ENCODE assay signal across 28 mouse cellular contexts in genomic region chr8:86580458-86580857, GRCm38 (mm10). TPM values are rescaled to one million over a fixed set of nuclear protein-coding genes. Genes with fewer than 3 reads are reported as not detected.
A peak's percentile ranks its signal among the peaks of the same experiment; 100 is the strongest.
DNase-seq lines count a peak whose midpoint lies in the region; TF ChIP-seq lines count a peak whose summit lies in the region.
"Had no signal": no experiment of that assay in that cellular context is flagged by ENCODE, and none has a peak within 500 bp of the region (broad histone marks: within the 10 kb centered on the region; RNA-seq: fewer than 3 reads in every experiment).

Gene Abcc12 (minus strand): TSS chr8:86580686.

- TF ChIP-seq CTCF in left cerebral cortex, adult 2 months (IDR thresholded peaks at IDR 0.05): no peak

- intact Hi-C loops in left cerebral cortex, adult 2 months (cut with DNase I): no loop called here
- intact Hi-C loops in left cerebral cortex, postnatal 14 days (cut with DNase I): loop anchor here (10.0 kb wide), 1 partner anchor 736 kb away; the partner anchor contains the start of genes Itfg1 and Phkb

- peak; percentile 22 to 29 for DNase-seq in cerebellum, adult 18-20 months
- DNase-seq in cerebellum, postnatal 4 days (ENCODE audit: low spot score in 2 of 2): no peak
- peak; percentile 52 for DNase-seq in cerebellum, adult 9-10 months
- no peak for DNase-seq in cerebellum, postnatal 14 days
- no peak for DNase-seq in left cerebral cortex, adult 2 months (ENCODE audit: extremely low spot score in 1 of 2, low spot score in 2 of 2)
- no peak for DNase-seq in left cerebral cortex, postnatal 14 days (ENCODE audit: low spot score in 2 of 2)
- DNase-seq in cerebellum, adult 9-11 months: peak; percentile 49
- DNase-seq: adrenal gland, postnatal 10 days; adrenal gland, postnatal 36 days; B cell, adult 2 months; embryo, embryonic 11 days; forebrain, postnatal 0 days; gastrocnemius, adult 2 months; gastrocnemius, postnatal 14 days; heart, adult 18-20 months; heart, postnatal 14 days; heart, postnatal 4 days; kidney, adult 18-20 months had no signal

- H3K4me3 ChIP-seq in left cerebral cortex, adult 2 months: no peak within 1 kb of the TSS
- H3K4me3 ChIP-seq: embryonic facial prominence, embryonic 10.5 days; embryonic facial prominence, embryonic 13.5 days; erythroblast, embryonic 14.5 days; forebrain, embryonic 13.5 days; gastrocnemius, adult 2 months; heart, embryonic 12.5 days; heart, embryonic 15.5 days had no signal

- H3K27ac ChIP-seq in left cerebral cortex, adult 2 months: peak within 1 kb of the TSS; percentile 28; the same call in 1 of the 2 replicates
- H3K27ac ChIP-seq: embryonic facial prominence, embryonic 10.5 days; embryonic facial prominence, embryonic 13.5 days; forebrain, embryonic 13.5 days; gastrocnemius, adult 2 months; heart, embryonic 15.5 days; hindbrain, embryonic 14.5 days; hindbrain, postnatal 0 days had no signal

RNA-seq across cellular contexts. Expression of gene Abcc12, which starts in this region (rescaled TPM):
- total RNA-seq in left cerebral cortex, adult 2 months (2021): under 1 TPM; 0.23 to 0.42 TPM
- under 1 TPM; 0.13 to 0.34 TPM for total RNA-seq in left cerebral cortex, postnatal 14 days (2021)
- total RNA-seq: adrenal gland, adult 18-20 months; adrenal gland, postnatal 36 days; CH12.LX; gastrocnemius, adult 2 months had no signal

Comparison
In these comparisons a context has a peak if more than half of its experiments do, and no peak if none do; other contexts are left out.
1. DNase-seq: peak in cerebellum, adult 18-20 months (2 of 2), cerebellum, adult 9-10 months (single experiment) and cerebellum, adult 9-11 months (single experiment); none in cerebellum, postnatal 4 days (0 of 2), cerebellum, postnatal 14 days (0 of 2), left cerebral cortex, adult 2 months (0 of 2) and left cerebral cortex, postnatal 14 days (0 of 2).